Mouse (Mus musculus) urinary bladder, postnatal 25 days (tissue): ENCODE results near the gene Samd4b.
A peak's percentile ranks its signal among the peaks of the same experiment; 100 is the strongest.

Experiments
- DNase-seq: peaks from one replicate; pipeline ENCODE4 v3.0.0; 2022; ENCODE audit warnings: low spot score

The Samd4b gene

GRCm38 (mm10) chr7:28444344-28444974 is 153.5 kb downstream of the Samd4b start:
- no peak for DNase-seq

DNA sequence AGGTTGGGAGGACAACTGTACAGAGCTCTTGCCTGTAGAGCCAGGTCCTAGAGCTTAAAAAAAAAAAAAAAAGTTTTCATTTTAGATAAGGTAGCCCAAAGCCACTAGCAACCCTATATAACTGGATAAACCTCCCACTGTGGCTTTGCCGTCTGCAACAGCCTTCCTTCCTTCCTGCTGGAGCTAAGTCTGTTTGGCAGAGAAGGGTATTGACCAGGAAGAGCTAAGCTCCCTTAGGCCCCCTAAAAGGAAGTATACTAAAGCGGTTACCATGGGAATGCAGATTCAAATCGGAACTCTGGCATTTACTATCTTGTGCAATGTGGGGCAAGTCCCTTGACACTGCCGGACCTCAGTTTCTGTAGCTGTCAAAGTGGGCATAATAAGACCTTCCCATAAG is 155.3 kb downstream of the Samd4b start:
- DNase-seq: no peak

DNA sequence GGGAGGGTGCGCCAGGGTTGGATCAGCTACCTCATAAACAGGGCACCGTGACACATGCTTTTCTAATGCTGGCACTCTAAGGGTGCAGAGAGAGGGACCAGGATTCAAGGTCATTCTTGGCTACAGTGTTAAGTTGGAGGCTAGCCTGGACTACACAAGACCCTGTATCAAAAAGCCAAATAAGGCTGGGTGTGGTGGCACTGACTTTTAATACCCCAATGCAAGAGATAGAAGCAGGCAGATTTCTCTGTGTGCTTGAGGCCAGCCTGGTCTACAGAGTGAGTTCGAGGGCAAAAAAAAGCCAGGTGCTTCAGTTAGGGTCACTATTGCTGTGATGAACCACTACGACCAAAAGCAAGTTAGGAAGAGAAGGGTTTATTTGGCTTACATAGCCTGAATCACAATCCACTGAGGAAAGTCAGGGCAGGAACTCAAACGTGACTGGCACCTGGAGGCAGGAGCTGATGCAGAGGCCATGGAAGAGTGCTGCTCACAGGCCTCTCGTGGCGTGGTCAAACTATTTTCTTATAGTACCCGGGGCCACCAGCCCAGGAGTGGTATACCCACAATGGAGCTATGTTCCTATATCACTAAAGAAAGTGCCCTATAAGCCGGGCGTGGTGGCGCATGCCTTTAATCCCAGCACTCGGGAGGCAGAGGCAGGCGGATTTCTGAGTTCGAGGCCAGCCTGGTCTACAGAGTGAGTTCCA is 156.0 kb downstream of the Samd4b start:
- DNase-seq: no peak

DNA sequence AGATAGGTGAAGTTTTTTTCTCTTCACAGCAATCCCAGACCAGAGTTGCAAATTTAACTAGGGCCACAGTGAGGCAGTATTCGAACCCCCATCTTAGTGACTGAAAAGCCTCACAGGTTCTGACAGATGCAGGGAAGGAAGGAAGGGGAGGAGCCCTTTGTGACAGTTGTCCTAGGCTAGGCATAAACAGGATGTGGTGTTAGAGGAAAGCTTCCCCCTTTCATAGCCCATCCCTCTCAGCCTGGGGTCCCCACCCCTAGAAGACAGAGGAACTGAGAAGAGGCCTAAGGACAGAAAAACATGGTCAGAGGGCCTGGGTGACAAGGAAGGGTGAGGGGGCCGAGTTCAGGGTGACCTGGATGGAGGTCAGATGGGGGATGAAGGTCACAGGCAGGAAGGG is 157.2 kb downstream of the Samd4b start:
- DNase-seq: no peak

GRCm38 (mm10) chr7:28438771-28439170 is 159.2 kb downstream of the Samd4b start:
- DNase-seq: no peak

DNA sequence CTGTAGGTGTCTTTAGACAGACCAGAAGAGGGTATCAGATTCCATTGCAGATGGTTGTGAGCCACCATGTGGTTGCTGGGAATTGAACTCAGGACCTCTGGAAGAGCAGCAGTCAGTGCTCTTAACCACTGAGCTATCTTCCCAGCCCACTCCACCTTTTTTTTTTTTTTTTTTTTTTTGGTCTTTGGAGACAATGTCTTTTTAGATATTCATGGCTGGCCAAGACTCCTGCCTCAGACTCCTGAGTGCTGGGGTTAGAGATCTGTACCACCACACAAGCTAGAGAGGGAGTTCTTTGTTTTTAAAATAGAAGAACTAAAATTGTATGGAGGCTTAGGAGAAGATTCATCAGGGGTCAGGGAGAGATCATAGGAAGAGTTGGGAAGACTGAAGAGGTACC is 160.0 kb downstream of the Samd4b start:
- no peak for DNase-seq

DNA sequence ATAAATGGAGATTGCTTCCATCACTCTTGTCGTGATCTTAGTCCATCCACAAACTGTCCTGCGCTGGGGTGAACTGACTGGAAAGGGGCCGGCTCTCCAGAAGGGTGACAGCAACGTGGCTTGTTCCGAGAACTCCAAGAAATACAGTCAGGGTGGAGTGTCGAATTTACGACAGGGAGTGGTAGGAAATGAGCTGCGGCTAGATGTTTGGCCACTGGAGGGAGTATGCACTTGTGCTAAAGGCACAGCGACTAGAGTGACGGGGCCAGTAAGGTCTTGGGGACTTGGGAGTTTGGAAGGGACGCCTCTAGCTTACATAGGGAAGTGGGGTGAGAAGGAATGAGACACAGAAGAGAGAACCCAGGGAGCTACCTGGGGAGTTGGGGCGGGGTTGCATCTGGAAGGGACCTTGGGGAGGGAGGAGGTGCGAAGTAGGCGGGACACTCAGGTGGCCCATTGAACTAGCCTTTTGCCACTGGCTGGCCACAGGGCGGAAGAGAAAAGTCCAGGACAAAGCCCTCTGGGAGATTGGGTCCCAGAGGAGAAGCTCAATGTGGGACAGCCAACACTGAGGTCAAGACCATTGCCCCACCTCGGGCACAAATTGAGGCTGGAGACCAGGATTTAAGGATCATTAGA is 160.9 kb downstream of the Samd4b start, which contains the start of gene Gmfg:
TSS of gene Gmfg (plus strand) at position 516 of the 639 bp plus-strand sequence.
- DNase-seq: peak; percentile 59

- peak; percentile 99 for DNase-seq
Observed at GRCm38 (mm10) chr7:28436271-28436904, 161.6 kb downstream of the Samd4b start.

DNA sequence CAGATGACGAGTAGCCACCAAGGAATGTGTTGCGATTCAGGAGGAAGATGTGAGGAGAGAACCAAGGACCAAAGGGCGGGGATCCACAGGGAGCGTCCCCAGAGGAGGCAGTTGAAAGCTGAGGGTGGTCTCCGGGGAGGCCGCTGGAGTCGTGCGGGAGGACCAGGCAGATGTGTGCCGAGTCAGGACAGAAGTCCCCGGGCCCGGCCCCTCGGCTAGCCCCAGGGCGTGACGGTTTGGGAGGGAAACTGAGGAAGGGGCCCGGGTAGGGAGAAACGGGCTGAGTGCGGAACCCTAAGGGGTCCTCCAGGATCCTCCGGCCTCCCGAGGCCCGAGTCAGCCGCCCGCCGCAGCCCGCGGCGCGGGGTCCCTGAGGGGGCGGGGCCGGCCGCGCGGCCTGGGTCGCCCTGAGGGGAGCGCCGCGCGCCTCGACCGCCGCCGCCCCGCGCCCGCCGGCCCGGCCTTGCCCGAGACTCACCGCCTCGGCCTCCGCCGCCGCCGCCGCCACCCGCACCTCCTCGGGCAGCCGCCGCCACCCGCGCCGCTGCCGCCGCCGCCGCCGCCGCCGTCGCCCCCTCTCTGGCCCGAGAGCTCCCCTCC is 162.2 kb downstream of the Samd4b start:
- no peak for DNase-seq

GRCm38 (mm10) chr7:28432252-28432651 is 165.7 kb downstream of the Samd4b start:
- no peak for DNase-seq

GRCm38 (mm10) chr7:28430512-28430911 is 167.4 kb downstream of the Samd4b start:
- no peak for DNase-seq

DNA sequence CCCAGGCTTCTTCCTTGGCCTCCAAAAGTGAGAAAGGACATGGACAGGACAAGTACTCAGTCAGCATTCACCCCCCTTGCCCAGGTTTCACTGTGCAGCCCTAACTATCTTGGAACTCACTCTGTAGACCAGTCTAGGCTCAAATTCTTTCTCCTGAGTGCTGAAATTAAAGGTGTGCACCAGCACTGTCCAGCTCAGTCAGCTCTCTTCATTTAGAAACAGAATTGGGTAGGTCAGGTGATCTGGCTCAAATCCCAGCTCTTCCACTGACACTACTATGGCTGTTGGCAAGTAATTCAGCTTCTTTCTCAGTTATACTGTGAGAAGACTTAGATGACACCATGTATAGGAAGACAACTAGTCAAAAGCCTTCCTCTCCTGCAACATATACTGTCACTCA is 170.2 kb downstream of the Samd4b start:
- DNase-seq: no peak

DNA sequence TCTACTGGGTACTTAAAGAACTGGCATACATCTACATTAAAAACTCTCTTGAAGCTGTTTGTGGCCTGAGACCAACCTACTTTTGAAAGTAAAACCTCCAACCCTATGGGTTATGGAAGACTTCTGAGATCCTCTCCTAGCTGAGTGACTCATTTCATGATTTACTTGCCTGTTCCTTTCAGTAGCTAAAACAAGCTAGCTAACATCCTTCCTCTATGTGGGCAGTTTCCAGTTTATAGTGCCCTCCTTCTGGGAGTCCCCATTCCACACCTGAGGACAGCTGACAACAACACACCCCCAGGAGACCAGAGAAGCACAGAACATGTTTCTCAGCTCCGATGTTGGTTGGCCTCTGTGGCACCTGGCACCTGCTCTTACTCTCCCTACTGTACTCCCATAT is 174.9 kb downstream of the Samd4b start:
- no peak for DNase-seq

DNA sequence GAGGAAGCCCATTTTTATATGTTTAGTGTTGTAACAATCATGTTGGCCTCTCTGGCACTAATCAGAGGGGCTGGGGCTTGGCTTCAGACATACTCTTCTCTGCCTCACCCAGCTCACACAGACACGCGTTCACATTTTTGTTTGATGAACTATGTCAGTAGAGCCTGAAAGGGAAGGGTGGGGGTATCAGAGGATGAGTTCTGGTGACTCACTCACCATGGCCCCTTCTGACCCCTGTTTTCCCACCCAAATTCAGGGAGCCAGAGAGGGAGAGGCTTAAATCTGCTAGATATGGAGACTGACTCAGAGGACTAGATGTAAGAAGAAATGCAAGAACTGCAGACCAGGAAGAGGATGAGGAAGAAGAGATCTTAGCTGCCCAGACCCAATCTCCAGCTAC is 178.5 kb downstream of the Samd4b start:
- no peak for DNase-seq

DNA sequence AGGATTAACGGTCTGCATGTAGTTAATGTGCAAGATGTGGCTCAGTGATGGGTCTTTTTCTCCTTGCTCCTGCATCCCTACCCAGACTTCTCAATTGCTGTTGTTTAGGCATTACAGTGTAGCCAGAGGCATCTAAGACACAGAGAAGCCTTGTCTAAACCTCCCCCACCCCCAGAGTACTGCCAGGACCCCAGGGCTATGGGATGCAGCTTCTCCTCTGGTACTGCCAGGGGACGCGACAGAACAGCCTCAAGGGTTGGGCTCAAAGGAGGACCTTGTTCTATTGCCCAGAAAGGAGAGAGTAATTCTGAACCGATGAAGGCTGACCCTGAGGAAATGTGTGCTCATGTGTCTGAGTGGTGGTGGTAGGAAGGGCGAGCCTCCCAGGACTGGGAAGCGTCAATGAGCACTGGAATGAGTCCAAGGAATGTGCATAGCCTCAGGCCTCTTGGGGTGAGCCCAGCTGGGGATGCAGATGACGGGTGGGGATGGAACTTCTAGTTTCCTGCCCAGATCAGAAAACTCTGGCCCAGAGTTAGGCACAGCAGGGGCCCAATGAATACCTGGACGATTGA is 179.8 kb downstream of the Samd4b start:
- peak; percentile 40 for DNase-seq

- no peak for DNase-seq
Observed at GRCm38 (mm10) chr7:28417368-28417767, 180.6 kb downstream of the Samd4b start.

DNA sequence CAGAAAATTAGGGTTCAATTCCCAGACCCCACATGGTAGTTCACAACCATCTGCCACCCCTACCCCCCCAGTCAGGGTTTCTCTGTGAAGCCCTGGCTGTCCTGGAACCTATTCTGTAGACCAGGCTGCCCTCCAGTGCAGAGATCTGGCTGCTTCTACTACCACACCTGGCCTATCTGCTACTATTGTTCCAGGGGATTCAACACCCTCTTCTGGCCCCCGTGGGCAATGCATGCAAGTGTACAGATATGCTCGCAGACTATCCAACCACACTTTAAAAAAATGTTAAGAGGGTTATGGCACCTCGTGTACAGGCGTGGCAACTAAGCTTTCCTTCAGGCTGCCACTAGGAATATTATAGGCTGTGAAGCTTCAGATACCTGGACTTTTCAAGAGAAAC is 185.1 kb downstream of the Samd4b start:
- DNase-seq: no peak

GRCm38 (mm10) chr7:28410841-28411475 is 187.0 kb downstream of the Samd4b start:
- DNase-seq: peak; percentile 41

DNA sequence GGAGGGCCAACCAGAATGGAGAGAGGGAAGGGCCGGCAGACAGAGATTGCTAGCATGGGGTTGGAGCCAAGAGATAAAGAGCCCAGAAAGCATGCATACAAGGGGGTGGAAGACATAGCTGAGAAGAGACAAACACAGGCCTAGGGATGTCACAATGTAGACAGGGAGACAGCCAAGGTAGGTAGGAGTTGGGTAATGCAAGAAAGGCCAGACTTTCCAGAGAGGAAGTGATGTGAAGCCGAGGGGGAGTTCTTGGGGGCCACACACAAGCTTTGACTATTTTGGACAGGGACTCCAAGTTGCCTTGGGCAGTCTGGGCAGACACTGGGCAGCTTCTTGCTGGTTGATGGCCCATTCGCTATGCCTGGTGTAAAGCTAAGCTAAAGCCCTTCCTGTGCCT is 196.0 kb downstream of the Samd4b start:
- no peak for DNase-seq

DNA sequence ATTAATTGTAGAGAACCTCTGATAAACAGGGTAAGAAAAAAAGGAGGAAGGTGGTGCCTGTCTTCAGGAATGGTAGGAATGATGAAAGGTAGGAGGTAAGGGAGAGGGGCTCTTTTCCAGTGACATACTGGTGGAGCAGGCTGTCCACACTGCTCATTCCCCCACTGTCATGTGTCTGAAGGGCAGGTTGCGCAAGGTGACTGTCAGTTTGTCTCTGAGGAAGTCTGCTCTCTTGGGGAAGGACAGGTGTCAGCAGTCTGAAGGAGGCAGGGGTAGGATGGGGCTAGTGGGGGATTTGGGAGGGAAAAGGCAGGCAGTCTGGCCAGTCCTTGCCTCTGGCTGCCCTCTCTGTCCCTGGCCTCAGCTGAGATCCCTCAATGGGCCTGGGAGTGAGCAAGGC is 196.9 kb downstream of the Samd4b start:
- no peak for DNase-seq

- DNase-seq: no peak
Observed at GRCm38 (mm10) chr7:28398696-28399340, 199.1 kb downstream of the Samd4b start.
